Mouse (Mus musculus) adrenal gland, postnatal 10 days (tissue): ENCODE measurements around the gene Fgd5. TPM values are rescaled to one million over a fixed set of nuclear protein-coding genes. Genes with fewer than 3 reads are reported as not detected.
A peak's percentile ranks its signal among the peaks of the same experiment; 100 is the strongest.
"Not testable (repeated sequence)": the region's sequence is repeated elsewhere in the genome, so short reads cannot be mapped to it uniquely, and the experiment has no call there.

Experiments used
- DNase-seq: peaks from one replicate; pipeline ENCODE4 v3.0.0; 2021; ENCODE audit warnings: mixed read lengths
- total RNA-seq, 2 experiments: library from RNA; stranded (reverse); gene quantifications; 2 replicates each; pipeline ENCODE4 v1.2.3; 2021

Fgd5 gene
- total RNA-seq, 2 experiments from 2014 or later = 21.8 to 27.4 TPM

GRCm38 (mm10) chr6:92067146-92067790 is 88.6 kb downstream of the Fgd5 start:
- DNase-seq = peak; percentile 86

GRCm38 (mm10) chr6:92071121-92071839 is 92.6 kb downstream of the Fgd5 start:
- peak; percentile 7 for DNase-seq

- no peak for DNase-seq
Observed at GRCm38 (mm10) chr6:92080730-92081129, 102.1 kb downstream of the Fgd5 start.

- DNase-seq = no peak
Observed at GRCm38 (mm10) chr6:92082756-92083155, 104.1 kb downstream of the Fgd5 start.

GRCm38 (mm10) chr6:92084932-92085331 is 106.3 kb downstream of the Fgd5 start:
- DNase-seq = no peak

- not testable (repeated sequence) for DNase-seq
Observed at GRCm38 (mm10) chr6:92089141-92089540, 110.5 kb downstream of the Fgd5 start.

- DNase-seq = no peak
Observed at GRCm38 (mm10) chr6:92089982-92090381, 111.3 kb downstream of the Fgd5 start.

GRCm38 (mm10) chr6:92090497-92090896 is 111.8 kb downstream of the Fgd5 start:
- DNase-seq = no peak

- DNase-seq = peak; percentile 90
Observed at GRCm38 (mm10) chr6:92091130-92091591, 112.5 kb downstream of the Fgd5 start, which contains the start of gene Nr2c2. Nr2c2 (plus strand) TSS chr6:92091390.

GRCm38 (mm10) chr6:92091767-92092489 is 113.2 kb downstream of the Fgd5 start:
- DNase-seq = peak; percentile 100

GRCm38 (mm10) chr6:92092737-92093136 is 114.1 kb downstream of the Fgd5 start:
- peak; percentile 7 for DNase-seq

- no peak for DNase-seq
Observed at GRCm38 (mm10) chr6:92093869-92094268, 115.2 kb downstream of the Fgd5 start.

- no peak for DNase-seq
Observed at GRCm38 (mm10) chr6:92100679-92101360, 122.1 kb downstream of the Fgd5 start.

GRCm38 (mm10) chr6:92124547-92124946 is 145.9 kb downstream of the Fgd5 start:
- DNase-seq = no peak

Other genes with a start within 250 kb of the Fgd5 start
- gene Grip2, start 151.6 kb upstream of the Fgd5 start, total RNA-seq = 1 to 10 TPM; 1.5 to 2.6 TPM
- 10 to 100 TPM; 22.8 to 25.1 TPM for gene Ccdc174, start 100.8 kb upstream of the Fgd5 start, total RNA-seq
- gene 4930590J08Rik, start 76.1 kb upstream of the Fgd5 start, total RNA-seq = 1 to 10 TPM in 1 of 2 experiments, under 1 TPM in 1; 0.81 to 1.3 TPM
- gene Nr2c2, start 112.5 kb downstream of the Fgd5 start, total RNA-seq = 10 to 100 TPM; 36.0 to 44.6 TPM
- gene Mrps25, start 205.2 kb downstream of the Fgd5 start, total RNA-seq = 10 to 100 TPM; 52.3 to 54.3 TPM
- gene Rbsn, start 236.0 kb downstream of the Fgd5 start, total RNA-seq = 10 to 100 TPM; 20.0 to 21.7 TPM